ENCODE assay signal across 17 mouse cellular contexts in genomic region chr13:4296991-4297390, GRCm38 (mm10). TPM values are rescaled to one million over a fixed set of nuclear protein-coding genes. Genes with fewer than 3 reads are reported as not detected.
"Had no signal": no experiment of that assay in that cellular context is flagged by ENCODE, and none has a peak within 500 bp of the region (broad histone marks: within the 10 kb centered on the region; RNA-seq: fewer than 3 reads in every experiment).

No protein-coding gene starts in this region.

- DNase-seq: lung, adult 18-20 months; lung, embryonic 14.5 days; lung, postnatal 10 days; lung, postnatal 4 days; midbrain, embryonic 14.5 days; right cerebral cortex, postnatal 14 days; thymus, adult 18-20 months; thymus, postnatal 14 days; thymus, postnatal 36 days had no signal

- H3K27ac ChIP-seq: liver, embryonic 14.5 days; midbrain, embryonic 10.5 days; midbrain, embryonic 12.5 days; neural tube, embryonic 13.5 days; neural tube, embryonic 15.5 days had no signal

- H3K4me3 ChIP-seq: midbrain, embryonic 10.5 days; midbrain, embryonic 12.5 days; myocyte; neural tube, embryonic 13.5 days; neural tube, embryonic 15.5 days had no signal

- ATAC-seq: midbrain, embryonic 16.5 days had no signal

RNA-seq across cellular contexts. Expression of gene Akr1c12, which starts 17.8 kb away (rescaled TPM):
- total RNA-seq: megakaryocyte-erythroid progenitor cell, adult 5-6 weeks had no signal
